Mouse (Mus musculus) spleen, postnatal 10 days (tissue): Measurements from ENCODE around the gene BC025920.
"Not testable (repeated sequence)": the region's sequence is repeated elsewhere in the genome, so short reads cannot be mapped to it uniquely, and the experiment has no call there.

Experiments used
- DNase-seq, 2 experiments: peaks; one replicate each; pipeline ENCODE4 v3.0.0; 2021 to 2022; ENCODE audit warnings: low spot score in 2 of 2

Gene BC025920

DNA sequence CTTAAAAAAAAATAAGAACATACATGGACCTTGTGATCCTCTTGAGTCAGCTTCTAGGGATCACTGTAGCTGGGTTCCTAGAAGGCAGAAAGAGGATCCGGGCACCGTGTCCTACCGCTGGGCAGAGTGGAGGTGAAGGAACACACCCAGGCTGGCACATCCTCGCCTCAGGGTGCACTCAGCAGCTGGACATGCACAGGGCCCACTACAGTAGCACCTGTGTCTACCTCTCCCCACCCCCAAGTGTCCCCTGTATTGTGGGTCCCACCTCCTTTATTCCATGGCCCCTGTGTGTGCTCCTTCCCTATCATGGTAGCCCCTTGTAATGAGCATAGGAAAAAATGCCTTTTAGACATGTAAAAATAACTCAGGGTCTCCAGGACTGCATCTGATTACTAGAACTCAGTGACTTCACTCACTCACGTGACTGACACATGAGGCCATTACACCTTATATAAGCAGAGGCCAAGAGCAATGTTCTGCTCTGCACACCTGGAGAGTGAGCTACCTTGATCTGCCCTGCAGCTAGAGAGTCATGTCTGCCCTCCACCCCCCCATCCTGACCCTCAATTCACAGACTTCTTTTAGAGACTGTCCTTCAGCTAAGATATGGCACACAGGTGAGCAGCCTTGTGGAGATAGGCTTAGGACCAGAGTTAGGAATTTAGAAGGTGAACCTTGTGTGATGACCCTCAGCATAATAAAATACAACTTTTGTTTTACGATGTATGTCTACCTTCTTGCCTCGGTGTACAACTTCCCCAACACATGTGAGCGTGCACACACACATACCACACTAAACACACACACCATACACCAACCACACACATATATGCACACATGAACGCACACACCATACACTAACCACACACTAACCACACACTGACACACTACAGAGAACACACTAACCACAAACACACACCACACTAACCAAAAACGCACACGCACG is 1.8 kb upstream of the BC025920 start:
- DNase-seq: no peak

DNA sequence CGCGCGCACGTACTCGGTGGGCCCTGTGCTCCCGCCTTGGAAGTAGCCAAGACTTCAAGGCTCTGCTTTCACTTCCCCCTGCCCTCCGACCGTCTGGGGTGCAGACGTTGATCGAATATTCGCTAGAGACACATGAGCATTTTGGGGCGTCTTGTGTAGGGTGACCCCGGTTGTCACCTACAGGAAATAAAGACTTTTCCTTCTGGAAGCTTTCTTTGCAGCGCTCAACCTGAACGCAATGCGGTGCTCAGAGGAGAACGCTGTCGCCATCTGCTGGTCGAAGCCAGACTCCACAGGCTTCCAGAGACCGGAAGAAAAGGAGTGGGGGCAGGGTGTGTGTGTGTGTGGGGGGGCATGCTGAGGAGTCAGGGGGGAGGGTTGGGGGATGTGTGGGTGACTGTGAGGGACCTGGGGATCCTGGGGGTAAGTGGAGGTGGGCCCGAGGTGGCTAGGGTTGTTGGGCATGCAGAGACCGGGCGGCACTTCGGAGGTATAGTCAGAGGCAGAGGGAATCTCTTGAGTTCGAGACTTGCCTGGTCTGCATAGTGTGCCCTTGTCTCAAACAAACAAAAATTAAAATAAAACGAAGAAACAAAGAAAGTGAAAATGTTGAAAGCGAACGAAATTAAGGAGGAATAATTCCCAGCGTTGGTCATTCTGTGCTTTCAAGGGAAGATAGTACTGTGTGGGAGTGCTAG is 953 bp upstream of the BC025920 start:
- peak; percentile 78 to 89 for DNase-seq

DNA sequence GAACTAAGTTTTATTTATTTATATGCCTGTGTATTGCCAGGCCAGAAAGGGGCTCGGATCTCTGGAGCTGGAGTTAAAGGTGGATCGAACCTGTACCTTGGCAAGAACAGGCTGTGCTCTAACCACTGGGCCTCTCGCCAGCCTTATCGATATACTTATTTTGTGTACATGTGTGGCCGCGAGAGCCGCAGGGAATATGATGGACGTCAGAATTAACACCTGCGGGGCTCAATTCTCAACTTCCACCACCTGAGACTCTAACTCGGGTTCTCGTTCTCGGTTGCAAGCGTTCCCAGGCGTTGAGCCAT is 450 bp upstream of the BC025920 start:
- DNase-seq: no peak

DNA sequence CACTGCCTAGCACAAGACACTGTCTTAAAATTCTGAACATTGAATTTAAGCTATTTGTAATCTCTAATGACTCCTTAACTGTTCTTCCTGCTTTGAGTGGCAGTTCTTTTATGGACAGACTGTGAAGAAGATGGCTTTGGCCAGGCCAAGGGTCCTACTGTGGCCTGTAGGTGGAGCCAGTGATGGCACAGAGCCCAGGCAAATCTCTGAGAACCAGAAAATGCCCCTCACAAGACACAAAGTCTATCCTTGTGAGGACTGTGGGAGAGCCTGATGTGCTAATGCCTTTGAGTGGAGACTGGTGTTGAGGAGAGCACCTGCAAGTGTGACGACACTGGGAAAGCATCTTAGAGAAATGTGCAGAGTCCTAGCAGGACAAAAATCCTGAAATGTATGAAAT is 2.2 kb downstream of the BC025920 start:
- DNase-seq: no peak

DNA sequence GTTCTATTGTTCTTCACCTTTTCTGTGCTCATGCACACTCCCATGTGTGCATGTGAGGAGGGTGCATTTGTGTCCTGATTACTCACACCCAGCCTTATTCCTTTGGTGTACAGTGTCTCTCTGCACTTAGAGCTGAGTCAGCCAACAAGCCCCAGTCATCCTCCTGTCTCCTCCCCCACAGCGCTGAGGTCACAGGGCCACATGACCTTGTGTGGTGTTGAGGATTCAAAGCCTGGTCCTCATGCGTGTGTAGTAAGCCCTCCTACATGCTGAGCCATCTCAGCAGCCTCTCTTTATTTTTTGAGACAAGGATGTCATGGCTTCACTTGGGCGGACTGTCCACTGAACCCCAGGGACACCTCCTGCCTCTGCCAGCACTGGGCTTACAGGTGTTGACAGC is 6.7 kb downstream of the BC025920 start:
- no peak for DNase-seq

DNA sequence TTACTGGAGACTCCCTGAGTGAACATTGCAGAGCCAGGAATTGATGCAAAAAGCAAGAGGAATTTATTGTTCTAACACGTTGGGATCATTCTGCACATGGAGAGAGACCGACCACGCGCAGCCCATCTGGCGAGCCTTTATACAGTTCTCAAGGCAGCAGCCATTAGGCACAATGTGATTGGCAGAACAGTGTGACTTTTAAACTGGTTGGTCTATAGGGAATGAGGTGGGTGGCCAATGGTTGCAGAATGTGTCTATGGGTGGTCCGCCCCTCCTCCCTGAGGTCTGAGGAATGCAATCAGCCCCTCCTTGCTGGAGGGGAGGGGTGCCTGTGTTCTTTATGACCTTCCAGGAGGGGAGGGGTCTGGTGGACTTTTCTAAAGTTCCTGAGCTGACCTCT is 9.4 kb downstream of the BC025920 start:
- DNase-seq: no peak

DNA sequence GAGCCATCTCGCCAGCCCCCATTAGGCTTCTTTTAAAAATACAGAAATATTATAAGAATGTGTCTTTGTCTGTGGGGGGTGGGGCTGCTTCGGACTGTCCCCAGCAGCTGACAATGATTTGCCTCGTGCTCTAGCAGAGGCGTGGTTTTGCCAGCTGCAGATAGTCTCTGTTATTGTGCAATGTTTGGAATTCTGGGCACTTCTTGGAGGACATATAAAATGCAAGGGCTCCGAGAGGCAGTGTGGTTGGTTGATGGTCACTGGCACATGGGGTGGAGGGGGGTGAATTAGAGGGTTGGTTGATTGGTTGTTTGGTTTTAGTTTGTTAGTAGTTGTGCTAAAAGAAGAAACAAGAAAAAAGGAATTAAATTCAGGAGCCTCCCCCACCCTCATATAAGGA is 13.9 kb downstream of the BC025920 start:
- DNase-seq: no peak

DNA sequence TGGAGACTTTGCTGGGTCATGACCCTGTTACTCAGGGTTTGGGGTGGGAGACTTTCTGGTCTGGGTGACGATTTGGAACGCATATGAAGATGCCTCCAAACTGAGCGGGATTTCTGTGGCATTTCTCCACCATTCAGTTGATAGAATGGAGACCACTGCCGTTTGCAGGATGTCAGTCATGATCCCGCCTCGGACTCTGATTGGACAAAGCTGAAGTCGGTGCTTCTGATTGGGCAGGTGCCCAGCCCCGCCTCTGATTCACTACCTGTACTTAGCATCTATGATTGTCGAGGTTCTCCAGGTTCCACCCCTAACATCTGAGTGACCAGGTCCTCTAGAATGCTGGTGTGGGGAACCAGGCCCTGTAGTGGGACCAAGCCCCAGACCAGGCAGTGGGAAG is 14.7 kb downstream of the BC025920 start:
- no peak for DNase-seq

DNA sequence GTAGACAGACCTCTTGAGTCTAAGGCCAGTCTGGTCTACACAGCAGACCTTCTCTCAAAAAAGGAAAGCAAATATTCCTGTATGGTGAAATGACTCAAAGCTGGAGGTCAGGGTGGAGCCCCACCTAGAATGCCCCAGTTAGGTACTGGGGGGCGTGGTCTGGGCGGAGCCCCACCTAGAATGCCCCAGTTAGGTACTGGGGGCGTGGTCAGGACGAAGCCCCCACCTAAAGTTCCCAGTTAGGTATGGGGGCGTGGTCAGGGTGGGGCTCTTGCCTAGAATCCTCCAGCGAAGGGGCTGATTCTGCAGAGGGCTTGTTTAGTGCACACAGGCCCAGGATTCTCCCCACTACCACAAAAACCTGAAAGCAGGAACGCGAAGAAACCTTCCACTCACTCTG is 17.4 kb downstream of the BC025920 start:
- no peak for DNase-seq

DNA sequence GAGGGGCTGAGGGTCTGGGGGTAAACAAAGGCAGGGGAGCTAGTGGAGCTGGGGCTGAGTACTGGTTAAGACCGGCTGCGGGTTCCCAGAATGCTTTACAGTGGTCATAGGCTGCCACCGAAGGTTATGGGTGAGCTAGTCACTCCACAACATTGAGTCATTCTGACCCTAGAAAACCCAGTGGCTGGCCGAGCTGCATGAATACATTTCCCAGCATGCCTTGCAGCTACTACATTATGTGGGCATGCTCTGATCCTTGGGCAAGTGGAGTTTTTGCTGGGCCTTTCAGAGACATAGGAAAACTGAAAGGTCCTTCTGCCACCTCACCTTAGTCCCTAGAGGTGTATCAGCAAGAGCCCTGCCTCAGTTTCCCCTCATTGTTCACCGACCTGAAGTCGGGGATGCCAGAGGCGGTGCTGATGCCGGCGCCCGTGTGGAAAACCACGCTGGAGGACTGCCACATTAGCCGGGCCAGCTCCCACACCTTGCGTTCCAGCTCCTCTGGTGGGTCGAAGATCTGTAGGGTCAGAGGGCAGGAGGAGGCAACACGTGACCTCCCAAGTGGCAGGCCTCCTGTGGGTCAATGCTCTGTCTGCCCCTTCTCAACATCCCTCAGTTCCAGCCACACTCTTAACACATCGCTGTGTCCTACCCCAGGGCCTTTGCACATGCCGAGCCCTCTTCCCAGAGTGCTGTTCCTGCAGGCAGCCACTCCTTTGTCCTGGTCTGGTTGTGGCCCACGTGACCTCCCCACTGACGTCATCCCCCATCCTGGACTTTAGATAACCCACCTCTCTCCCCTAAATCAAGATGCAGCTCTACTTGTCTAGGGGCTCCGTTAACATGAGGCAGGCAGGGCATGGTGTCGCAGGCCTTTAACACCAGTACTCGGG is 20.3 kb downstream of the BC025920 start:
- no peak for DNase-seq

DNA sequence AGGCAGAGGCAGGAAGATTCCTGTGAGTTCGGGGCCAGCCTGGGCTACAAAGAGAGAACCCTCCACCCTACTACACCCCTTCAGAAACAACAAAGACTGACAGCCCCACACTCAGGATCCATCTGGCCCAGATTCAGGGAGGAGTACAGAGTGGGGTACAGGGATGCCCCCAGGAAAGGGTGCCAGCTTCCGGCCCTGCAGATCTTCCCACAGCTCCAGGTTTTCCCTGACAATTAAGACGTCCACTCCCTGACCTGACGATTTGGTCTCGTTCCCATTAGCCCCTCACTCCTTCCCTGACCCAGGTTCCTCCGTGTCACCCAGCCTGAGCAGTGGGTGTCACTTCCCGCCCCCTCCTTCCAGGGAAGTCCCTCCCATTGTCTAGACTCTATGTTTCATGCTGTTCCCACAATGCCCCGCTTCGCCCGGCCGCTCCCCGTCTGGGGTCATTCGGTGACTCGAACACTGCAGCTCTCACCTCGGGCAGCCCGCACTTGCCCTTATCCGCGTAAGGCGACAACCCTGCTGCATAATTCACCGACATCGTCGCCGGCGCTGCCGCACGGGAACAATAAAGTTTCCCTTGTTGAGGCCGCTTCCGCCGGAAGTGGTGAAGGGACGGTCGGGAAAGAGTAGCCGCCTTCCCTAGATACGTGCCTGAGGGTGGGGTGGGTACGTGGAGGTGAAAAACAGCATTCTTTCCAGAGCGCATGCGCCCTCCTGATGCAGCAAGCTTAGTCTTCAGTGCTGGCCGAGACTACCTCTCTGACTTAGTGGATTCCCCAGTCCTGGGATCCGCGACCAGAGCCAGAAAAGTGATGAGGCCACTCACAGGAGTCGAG is 21.1 kb downstream of the BC025920 start, which contains the start of gene Sirt6:
Sirt6 (minus strand) TSS at position 804 of the 842 bp plus-strand sequence.
- DNase-seq: peak; percentile 85 to 92

DNA sequence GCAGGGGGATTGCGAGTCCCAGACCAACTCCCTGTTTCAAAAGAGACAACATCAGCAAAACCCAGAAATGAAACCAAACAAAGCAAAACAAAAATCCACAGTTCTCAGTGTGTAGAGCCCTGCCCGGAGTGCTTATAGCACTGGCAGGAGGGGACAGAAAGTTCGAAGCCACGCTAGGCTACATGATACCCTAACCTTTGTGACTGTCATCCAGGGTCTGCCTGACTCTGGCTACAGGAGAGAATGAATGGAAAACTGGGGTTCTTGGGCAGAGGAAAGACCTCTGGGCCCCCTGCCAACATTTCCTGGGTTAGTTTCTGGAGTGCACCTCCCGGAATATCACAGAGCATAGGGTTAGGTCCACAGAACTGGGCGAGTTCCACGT is 21.8 kb downstream of the BC025920 start:
- DNase-seq: peak in 1 of 2 experiments; percentile 32

DNA sequence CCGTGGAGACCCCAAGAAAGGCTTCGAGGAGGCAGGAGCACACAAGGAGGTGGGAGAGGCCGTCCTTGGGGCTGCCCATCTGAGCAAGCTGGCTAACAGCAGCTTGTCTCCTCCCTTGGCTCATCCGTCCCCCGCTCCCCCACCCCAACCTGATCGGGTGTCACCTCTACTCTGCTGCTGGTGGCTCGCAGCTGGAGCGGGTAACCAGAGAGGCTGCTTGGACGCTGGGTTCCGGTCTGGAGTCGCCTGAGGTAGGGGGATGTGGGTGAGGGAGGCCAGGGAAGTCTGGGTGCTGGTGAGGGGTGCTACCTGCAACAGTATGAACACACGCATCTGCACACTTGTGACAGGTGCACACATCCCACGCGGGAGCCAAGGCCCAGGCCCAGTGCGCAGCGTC is 22.3 kb downstream of the BC025920 start, which contains the start of gene Ankrd24:
Ankrd24 (plus strand) TSS at position 151 of the 400 bp plus-strand sequence.
- DNase-seq: no peak

DNA sequence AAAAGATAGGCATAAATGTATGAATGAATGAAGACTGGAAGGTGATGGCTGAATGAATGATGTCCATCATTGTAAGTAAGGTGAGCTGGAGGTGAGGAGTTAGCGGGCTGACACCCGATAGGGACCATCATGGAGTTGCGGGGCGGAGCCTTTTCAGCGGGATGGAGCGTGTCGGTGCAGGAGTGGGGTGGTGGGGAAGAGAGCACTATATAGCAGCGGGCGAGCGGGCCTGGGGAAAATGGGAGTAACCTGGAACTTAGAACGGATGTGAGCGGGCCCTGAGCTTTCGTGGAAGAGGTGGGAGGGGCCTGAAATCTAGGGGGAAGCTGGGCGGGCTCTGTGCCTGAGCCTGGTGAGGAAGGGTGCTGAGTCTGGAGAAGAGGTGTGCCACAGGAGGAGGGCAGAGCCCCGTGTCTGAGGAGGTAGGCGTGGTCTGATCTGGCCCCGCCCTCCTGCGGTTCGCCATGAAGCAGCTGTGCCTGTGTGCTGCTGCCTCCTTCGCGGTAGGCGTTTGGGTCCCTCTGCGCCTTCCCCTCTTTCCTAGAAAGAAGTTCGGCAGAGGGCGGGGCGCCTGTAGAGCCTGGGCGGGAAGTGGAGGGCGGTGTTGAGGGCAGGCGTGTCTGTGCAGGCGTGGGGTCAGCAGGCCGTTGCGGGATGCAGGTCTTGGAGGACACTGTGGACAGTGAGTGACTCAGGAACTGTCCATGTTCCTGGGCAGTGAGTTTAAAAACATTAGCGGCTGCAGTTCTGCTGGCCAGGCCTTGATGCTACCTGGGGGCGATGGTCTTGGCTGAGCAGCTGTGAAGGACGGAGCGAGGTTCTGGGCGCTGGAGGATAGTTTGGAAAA is 27.4 kb downstream of the BC025920 start:
- DNase-seq: peak; percentile 72 to 89

DNA sequence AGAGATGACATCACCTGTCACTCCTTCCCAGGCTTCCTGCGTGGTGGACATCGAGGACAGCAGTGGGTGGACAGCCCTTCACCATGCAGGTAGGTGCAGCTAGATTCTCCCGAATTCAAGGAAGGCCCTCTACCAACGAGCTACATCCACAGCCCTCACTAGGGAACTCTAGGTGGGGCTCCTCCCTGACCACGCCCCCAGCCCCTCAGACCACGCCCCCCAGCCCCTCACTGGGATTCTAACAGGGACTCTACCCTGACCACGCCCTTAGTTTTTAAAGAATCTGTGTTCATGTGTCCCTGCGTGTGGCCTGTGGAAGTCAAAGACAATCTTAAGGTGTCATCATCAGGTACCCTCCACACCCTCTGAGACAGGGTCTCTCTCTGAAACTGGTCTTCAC is 30.3 kb downstream of the BC025920 start:
- no peak for DNase-seq

DNA sequence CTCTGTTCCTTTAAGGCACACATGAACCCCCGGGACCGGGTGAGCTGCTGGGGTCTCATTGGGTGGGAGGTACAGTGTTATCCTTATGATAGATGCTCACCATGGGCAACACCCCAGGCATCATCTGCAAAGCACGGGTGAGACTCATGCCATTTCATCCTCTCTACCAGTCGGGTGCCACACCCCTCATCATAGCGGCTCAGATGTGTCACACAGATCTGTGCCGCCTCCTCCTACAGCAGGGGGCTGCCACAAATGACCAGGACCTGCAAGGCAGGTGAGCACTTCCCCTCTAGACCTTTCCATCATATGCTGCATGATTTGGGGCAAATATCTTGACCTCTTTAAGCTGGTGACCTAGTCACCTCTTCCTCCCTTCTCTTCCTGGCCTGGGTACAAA is 32.0 kb downstream of the BC025920 start:
- DNase-seq: peak in 1 of 2 experiments; percentile 8

DNA sequence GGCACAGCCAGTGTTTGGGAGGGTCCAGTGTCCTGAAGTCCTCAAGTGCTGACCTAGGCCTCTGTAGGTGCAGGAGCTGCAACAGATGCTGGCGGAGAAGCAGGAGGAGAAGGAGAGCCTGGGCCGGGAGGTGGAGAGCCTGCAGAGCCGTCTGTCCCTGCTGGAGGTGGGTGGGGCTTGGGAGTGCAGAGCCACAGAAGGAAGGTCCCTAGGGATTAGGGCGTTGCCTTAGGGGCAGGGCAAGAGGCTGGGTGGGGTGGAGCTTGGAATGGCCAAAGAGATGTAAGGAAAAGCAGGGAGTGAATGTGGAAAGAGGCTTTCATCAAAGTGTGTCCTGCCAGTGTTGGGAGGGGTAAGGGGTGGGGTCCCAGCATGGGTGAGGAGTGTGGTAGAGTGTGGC is 34.8 kb downstream of the BC025920 start:
- not testable (repeated sequence) for DNase-seq

DNA sequence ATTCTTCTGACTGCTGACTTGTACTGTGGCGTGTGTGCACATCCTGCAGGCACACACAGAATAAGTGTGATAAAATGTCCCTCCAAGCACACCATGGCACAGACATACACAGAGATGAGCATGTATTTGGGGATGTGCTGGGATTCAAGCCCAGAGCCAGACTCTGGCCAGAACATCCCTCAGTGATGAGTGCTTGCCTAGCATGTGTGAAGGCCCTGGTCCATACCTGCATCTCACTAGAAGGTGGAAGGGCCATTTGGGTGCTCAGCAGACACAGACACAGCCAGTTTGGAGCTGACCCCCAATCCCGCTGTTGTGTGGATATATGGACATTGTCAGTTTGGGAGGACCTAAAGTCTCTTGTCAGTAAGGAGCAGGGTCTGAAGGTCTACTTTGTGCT is 35.5 kb downstream of the BC025920 start:
- DNase-seq: no peak

DNA sequence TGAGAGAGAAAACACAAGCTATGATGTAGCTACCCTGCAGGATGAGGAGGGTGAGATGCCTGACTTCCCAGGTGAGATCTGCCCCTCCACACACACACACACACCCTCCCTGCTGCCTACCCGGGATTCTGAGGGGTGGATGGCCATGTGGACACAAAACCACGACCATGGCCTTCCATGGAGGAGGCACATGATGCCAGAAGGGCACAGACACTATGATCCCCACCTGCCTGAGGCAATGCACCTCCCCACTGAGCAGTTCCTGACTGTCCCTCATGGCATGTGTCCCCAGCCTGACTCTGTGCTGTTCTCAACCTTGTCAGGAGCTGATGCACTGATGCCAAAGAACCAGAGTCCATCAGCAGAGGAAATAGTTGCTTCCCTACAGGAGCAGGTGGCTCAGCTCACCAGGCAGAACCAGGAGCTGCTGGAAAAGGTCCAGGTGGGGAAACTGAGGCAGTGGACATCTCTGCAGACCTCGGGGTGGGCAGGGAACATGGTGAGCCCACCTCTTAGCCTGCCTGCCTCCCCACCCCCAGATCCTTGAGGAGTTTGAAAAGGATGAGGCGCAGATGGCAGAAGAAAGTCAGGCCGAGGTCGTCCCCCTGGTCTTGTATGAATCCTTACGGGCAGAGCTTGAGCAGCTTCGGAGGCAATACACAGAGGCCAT is 36.0 kb downstream of the BC025920 start:
- no peak for DNase-seq
